Mouse (Mus musculus): ENCODE measurements around the gene Kif1bp.

Kif1bp gene

GRCm38 (mm10) chr10:62555705-62556557 lies 22.3 kb downstream of the Kif1bp start:
- DNase-seq, result no peak

- no peak for DNase-seq
Observed at GRCm38 (mm10) chr10:62553611-62554091, 24.6 kb downstream of the Kif1bp start.

- DNase-seq, result no peak
Observed at GRCm38 (mm10) chr10:62550787-62551300, 27.4 kb downstream of the Kif1bp start.

GRCm38 (mm10) chr10:62549523-62550166 lies 28.6 kb downstream of the Kif1bp start:
- DNase-seq, result peak; percentile 42 to 79

GRCm38 (mm10) chr10:62546441-62546840 lies 31.8 kb downstream of the Kif1bp start:
- DNase-seq, result peak; percentile 60 to 61

GRCm38 (mm10) chr10:62545759-62546158 lies 32.5 kb downstream of the Kif1bp start:
- DNase-seq, result no peak

GRCm38 (mm10) chr10:62544316-62544715 lies 33.9 kb downstream of the Kif1bp start:
- DNase-seq, result no peak

- peak in 1 of 2 experiments; percentile 21 for DNase-seq
Observed at GRCm38 (mm10) chr10:62543399-62543808, 34.9 kb downstream of the Kif1bp start.

- DNase-seq, result no peak
Observed at GRCm38 (mm10) chr10:62542928-62543327, 35.3 kb downstream of the Kif1bp start.

- DNase-seq, result no peak
Observed at GRCm38 (mm10) chr10:62542507-62542906, 35.8 kb downstream of the Kif1bp start.

GRCm38 (mm10) chr10:62541499-62541898 lies 36.8 kb downstream of the Kif1bp start:
- no peak for DNase-seq

- DNase-seq, result no peak
Observed at GRCm38 (mm10) chr10:62540800-62541199, 37.5 kb downstream of the Kif1bp start.

- DNase-seq, result no peak
Observed at GRCm38 (mm10) chr10:62534509-62534908, 43.7 kb downstream of the Kif1bp start.

- no peak for DNase-seq
Observed at GRCm38 (mm10) chr10:62532832-62533231, 45.4 kb downstream of the Kif1bp start.

GRCm38 (mm10) chr10:62530183-62530582 lies 48.1 kb downstream of the Kif1bp start:
- DNase-seq, result peak; percentile 69 to 78

GRCm38 (mm10) chr10:62527351-62527750 lies 50.9 kb downstream of the Kif1bp start, which contains the start of gene Srgn:
Srgn (minus strand) TSS chr10:62527451.
- DNase-seq, result no peak

GRCm38 (mm10) chr10:62522346-62522950 lies 55.8 kb downstream of the Kif1bp start:
- no peak for DNase-seq

GRCm38 (mm10) chr10:62521763-62522162 lies 56.5 kb downstream of the Kif1bp start:
- no peak for DNase-seq

- no peak for DNase-seq
Observed at GRCm38 (mm10) chr10:62520911-62521310, 57.3 kb downstream of the Kif1bp start.

GRCm38 (mm10) chr10:62517511-62517910 lies 60.7 kb downstream of the Kif1bp start:
- DNase-seq, result no peak

- DNase-seq, result no peak
Observed at GRCm38 (mm10) chr10:62512855-62513254, 65.4 kb downstream of the Kif1bp start.

- no peak for DNase-seq
Observed at GRCm38 (mm10) chr10:62511528-62511927, 66.7 kb downstream of the Kif1bp start.

- no peak for DNase-seq
Observed at GRCm38 (mm10) chr10:62509032-62509656, 69.1 kb downstream of the Kif1bp start.

Measured in kidney, adult 8-10 months (tissue).